Mouse (Mus musculus) C2C12 (cell line): ENCODE results near the gene Hand2.

Experiments
- CEBPB ChIP-seq: IDR thresholded peaks from one replicate; pipeline ENCODE4 v1.6.1; 2011; ENCODE audit warnings: low read depth, mild to moderate bottlenecking, control low read depth, moderate library complexity
- CTCF ChIP-seq: IDR thresholded peaks from one replicate; pipeline ENCODE4 v1.5.1; 2011; ENCODE audit not compliant: control insufficient read depth, insufficient read depth, insufficient read length
- MAX ChIP-seq: IDR thresholded peaks from one replicate; pipeline ENCODE4 v1.6.1; 2011; ENCODE audit warnings: mild to moderate bottlenecking, control low read depth
- MYOG ChIP-seq: IDR thresholded peaks from one replicate; pipeline ENCODE4 v1.6.1; 2011; ENCODE audit not compliant: control insufficient read depth, insufficient read length; ENCODE audit errors: extremely low read depth
- USF1 ChIP-seq: IDR thresholded peaks from one replicate; pipeline ENCODE4 v1.6.1; 2011; ENCODE audit warnings: low read depth, mild to moderate bottlenecking, control low read depth, moderate library complexity

DNA sequence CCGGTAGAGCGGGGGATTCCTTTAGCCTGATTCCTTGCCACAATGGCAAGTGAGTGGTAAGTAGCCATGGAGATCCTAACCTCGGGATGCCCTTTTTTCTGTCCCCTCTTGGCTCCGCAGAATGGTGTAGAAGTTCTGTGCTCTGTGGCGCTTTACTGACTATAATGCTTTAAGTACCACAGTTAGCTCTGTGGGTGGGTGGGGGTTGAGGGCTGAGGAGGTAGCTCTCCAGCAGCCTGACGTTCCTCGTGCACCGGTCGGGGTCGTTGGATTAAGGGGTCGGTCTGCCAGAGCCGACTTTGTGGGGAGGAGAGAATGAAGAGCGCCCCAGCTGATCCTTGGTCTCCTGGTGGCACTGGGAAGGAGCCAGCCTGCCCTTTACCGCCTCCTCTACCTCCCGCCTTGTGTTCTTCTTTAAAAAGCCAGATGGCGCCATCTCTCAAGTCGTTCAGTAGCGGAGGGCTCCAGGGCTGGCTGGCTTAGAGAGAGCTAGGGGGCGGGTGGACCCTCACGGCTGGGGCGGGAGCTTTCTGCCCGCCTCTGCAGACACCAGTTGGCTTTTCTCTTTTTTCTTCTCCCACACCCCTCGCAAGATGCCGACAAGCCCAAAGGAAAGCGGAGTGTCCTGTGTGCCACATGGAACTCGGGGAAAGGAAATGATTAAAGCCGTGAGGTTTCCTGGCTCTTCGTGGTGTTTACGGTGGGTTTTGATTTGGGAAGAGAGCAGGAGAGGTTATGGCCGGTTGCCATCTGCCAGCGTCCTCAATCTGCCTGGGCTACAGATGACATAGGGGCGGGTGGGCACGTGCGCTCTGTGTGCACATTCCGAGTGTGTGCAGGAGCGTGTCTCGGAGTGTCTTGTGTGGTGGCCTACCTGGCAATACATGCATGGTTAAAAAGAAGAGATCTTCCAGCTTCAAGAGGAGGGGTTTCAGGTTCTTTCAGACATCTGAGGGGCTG lies 32.8 kb downstream of the Hand2 start:
- TF ChIP-seq MAX (no peak), CTCF (no peak), USF1 (no peak), MYOG (no peak), CEBPB (no peak)
